Mouse (Mus musculus): ENCODE measurements around the gene 4930503E14Rik.
"Not testable (repeated sequence)": the region's sequence is repeated elsewhere in the genome, so short reads cannot be mapped to it uniquely, and the experiment has no call there.

The 4930503E14Rik gene

GRCm38 (mm10) chr14:44213154-44213553, at the start of gene 4930503E14Rik:
Gene 4930503E14Rik, minus strand, starts transcription at chr14:44213254.
- DNase-seq: not testable (repeated sequence)

- no peak for DNase-seq
These were observed 35.0 kb upstream of the 4930503E14Rik start for GRCm38 (mm10) chr14:44248039-44248438.

- DNase-seq: not testable (repeated sequence)
These were observed 15.7 kb downstream of the 4930503E14Rik start, which contains the start of gene Gm8212 for GRCm38 (mm10) chr14:44197361-44197760. Gene Gm8212, plus strand, starts transcription at chr14:44197661.

GRCm38 (mm10) chr14:44123551-44123950, 89.5 kb downstream of the 4930503E14Rik start, which contains the start of gene Gm3327:
Gene Gm3327, plus strand, starts transcription at chr14:44123851.
- DNase-seq: not testable (repeated sequence)
